Mouse (Mus musculus): ENCODE measurements around the gene Moap1. TPM values are rescaled to one million over a fixed set of nuclear protein-coding genes. Genes with fewer than 3 reads are reported as not detected.

Gene Moap1
- total RNA-seq, 2 experiments from 2014 or later: 4.7 to 4.8 TPM

- intact Hi-C loops (cut with DNase I; ENCODE audit: low total_unique reads): no loop called here
- no peak for DNase-seq
Observed at GRCm38 (mm10) chr12:102710851-102711375, 32.5 kb downstream of the Moap1 start.

- DNase-seq: no peak
- intact Hi-C loops (cut with DNase I; ENCODE audit: low total_unique reads): loop anchor here (5.0 kb wide), 1 partner anchor 128 kb away; no protein-coding TSS in a partner anchor
Observed at GRCm38 (mm10) chr12:102709896-102710295, 33.6 kb downstream of the Moap1 start.

DNA sequence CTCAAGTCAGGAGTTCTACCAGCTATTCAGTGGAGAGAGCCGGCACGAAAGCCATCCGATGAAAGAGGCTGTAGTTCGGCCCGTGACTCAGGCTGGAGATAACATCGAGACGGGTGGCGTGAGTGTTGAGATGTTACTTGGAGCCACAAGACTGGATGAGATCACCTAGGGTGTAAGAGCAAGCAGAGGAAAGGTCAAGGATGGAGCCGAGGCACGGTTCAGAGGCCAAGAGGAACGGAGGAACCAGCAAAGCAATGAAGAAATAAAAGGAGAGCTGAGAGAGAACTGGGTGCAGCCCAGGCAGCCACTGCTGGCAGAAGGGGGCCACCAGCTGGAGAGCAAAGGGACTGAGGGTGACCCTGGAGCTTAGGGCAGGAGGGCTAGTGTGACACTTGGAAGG lies 35.2 kb downstream of the Moap1 start:
- peak; percentile 36 for DNase-seq
- intact Hi-C loops (cut with DNase I; ENCODE audit: low total_unique reads): loop anchor here (5.0 kb wide), 1 partner anchor 126 kb away; no protein-coding TSS in a partner anchor

DNA sequence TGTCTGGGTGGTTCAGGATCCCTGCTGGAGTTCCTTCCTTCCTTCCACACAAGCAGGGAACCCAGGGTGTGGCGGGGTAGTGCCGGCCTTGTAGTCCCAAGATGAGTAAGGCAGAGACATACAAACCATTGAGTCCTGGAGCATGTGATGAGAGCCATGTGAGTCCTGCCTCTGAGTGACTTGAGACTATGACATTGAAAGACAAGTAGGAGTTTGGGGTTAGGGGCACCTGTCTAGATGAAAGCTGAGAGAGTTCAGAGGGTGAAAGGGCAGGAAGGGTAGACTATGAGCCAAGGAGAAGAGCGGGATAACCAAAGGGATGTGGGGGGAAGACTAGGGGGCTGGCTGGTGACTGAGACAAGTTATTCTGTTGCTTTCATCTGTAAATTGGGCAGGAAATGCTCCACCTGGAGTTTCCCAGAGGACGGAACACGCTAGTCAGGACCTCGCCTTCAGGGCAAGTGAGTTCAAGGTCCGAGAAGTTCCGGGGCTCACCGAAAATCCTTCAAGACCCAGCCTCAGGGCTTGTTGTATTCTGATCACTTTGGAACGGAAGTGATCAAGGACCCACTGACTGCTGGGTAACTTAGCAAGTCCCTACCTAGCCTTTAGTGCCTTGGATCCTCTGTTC lies 36.5 kb downstream of the Moap1 start:
- no peak for DNase-seq
- intact Hi-C loops (cut with DNase I; ENCODE audit: low total_unique reads): loop anchor here (5.0 kb wide), 1 partner anchor 125 kb away; no protein-coding TSS in a partner anchor

GRCm38 (mm10) chr12:102705906-102706640 lies 37.4 kb downstream of the Moap1 start:
- no peak for DNase-seq
- intact Hi-C loops (cut with DNase I; ENCODE audit: low total_unique reads): loop anchor here (5.0 kb wide), 1 partner anchor 124 kb away; no protein-coding TSS in a partner anchor

DNA sequence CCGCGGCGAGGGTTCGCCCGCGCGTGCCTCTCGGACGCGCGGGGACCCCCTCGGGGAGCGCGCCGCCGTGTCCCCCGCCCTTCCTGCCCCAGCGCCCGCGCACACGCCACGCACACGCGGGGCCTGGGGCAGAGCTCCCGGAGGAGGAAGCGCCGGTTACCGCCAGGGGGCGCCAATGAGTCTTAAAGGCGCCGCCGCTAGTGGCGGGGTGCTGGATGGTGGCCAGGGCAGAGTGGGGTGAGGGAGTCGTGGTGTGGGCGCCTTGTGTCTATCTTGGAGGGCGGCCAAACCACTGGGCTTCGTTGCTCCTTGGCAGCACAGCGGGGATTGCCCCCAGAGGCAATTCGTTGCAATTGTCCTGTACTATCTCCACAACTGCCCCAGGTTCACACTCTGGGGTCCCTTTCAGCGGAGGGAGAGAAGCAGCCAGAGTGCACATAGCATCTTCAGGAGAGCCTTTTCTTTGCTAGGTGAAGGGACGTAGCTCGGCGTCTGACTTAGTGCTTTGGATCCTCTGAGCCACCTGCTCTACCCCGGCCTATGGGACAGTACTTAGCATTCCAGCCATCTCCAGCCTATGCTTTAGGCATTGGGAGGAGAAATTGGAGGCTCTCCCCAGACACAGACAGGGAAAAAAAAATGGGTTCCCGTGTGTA lies 38.1 kb downstream of the Moap1 start:
- intact Hi-C loops (cut with DNase I; ENCODE audit: low total_unique reads): loop anchor here (5.0 kb wide), 1 partner anchor 123 kb away; no protein-coding TSS in a partner anchor

DNA sequence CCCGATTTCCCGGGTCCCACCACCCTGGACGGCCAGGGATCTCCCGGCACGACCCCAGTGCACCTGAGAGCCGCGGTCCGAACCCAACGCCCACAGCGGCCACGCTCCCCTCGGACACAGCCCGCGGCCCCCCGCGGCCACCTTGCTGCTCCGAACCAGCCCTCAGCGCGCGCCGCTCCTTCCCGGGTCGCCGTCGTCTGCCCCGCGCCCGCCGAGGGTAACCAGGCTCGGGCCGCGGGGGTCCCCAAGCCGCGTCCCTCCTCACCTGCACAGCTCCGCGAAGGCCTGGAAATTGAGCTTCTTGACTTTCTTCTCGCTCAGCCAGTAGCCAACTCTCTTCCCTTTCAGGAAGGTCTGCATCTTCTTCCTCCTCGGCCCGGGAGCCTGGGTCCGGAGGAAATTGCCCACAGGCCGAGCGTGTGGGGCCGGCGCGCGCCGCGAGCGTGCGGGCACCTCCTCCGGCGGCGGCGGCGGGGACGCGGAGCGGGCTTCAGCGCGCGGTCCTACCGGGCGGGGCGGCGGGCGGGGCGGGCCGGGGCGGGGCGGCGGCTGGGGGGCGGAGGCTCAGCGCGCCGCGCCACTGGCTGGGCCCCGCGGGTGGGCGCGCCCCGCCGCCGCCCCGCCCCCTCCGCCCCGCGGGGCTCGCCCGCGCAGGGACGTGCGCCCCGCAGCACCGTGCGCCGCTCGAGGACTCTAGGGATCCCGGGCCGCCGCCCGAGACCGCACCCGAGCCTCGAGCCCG lies 38.8 kb downstream of the Moap1 start, which contains the start of gene Itpk1:
TSS of gene Itpk1 (minus strand) at position 474 of the 742 bp plus-strand sequence.
- intact Hi-C loops (cut with DNase I; ENCODE audit: low total_unique reads): loop anchor here (5.0 kb wide), 1 partner anchor 122 kb away; no protein-coding TSS in a partner anchor
- DNase-seq: peak; percentile 65

More for the DNA sequence above, 38.1 kb downstream of the Moap1 start:
- DNase-seq: peak; percentile 90

GRCm38 (mm10) chr12:102703921-102704408 lies 39.5 kb downstream of the Moap1 start:
- intact Hi-C loops (cut with DNase I; ENCODE audit: low total_unique reads): no loop called here
- no peak for DNase-seq

DNA sequence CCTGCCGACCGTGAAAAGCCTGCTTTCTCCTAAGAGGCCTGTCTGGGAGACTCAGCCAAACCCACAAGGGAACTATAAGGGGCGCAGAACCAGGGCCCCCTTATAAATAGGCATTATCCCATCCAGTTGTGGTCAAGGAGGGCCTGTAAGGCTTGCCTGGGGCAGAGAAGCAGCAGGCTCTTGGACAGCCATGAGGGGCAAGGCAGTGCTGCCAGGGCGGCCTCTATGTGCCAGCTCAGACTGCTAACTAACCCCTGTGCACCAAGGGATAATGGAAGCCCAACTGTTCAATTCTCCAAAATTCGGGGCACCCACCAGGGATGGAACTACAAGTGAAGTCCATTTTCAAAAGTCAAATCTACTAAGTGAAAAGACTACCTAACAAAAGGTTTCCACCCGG lies 40.0 kb downstream of the Moap1 start:
- intact Hi-C loops (cut with DNase I; ENCODE audit: low total_unique reads): no loop called here

GRCm38 (mm10) chr12:102703111-102703412 lies 40.4 kb downstream of the Moap1 start:
- DNase-seq: no peak
- intact Hi-C loops (cut with DNase I; ENCODE audit: low total_unique reads): no loop called here

More for the DNA sequence above, 40.0 kb downstream of the Moap1 start:
- no peak for DNase-seq

DNA sequence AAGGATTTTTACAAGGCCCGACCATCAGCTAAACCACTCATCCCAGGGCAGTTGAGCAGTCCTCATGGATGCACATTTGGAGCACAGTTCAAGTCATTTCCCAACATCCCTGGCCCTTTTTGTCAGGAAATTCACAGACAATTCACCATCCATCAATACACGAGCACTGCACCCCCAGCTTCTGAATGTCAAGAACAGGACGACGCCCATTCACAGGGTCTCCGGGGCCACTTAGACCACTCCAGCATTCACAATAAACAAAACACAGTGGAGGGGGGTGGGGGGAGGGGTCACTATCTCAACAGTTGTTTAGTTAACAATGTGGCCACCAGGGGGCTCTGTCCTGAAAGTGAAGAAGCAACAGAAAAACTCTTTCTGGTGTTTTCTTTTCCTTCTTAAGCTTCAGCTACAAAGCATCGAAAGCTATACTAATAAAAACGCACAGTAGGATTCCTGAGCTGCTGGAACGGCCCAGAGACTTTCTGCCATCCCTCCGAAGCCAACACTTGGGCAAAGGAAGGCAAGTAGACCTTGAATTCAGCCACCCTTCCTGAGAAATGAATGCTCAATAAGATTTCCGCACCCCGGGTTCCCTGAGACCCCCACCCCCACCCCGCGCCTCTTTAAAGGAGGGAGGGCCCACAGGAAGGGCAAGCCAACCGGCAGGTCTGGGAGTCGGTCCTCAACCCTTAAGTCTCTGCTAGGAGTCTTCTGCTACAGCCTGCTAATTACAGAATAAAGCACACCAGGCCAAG lies 40.9 kb downstream of the Moap1 start:
- DNase-seq: peak; percentile 83
- intact Hi-C loops (cut with DNase I; ENCODE audit: low total_unique reads): no loop called here

DNA sequence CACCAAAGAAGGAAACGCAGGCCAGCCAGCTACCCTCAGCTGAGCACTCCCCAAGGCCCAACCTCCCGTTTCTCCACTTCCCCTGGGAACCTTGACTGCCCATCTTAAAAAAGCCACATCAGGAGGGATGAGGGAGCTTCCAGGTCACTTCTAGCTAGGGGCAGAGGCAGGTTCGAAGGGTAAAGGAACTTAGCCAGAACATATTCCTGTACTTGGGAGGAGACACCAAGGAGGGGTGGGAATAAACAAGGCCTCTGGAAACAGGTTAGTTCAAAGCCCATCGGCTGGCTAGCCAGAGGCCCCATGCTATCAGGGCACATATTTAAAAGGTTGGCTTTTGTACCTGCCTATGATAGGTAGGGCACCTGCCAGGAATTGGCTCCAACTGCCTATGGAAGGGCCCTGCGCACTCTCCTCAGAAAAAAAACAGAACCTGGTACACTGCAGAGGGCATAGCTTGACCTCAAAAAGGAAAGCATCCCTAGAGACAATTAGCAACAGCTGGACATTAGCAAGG lies 41.7 kb downstream of the Moap1 start:
- intact Hi-C loops (cut with DNase I; ENCODE audit: low total_unique reads): no loop called here
- DNase-seq: no peak

DNA sequence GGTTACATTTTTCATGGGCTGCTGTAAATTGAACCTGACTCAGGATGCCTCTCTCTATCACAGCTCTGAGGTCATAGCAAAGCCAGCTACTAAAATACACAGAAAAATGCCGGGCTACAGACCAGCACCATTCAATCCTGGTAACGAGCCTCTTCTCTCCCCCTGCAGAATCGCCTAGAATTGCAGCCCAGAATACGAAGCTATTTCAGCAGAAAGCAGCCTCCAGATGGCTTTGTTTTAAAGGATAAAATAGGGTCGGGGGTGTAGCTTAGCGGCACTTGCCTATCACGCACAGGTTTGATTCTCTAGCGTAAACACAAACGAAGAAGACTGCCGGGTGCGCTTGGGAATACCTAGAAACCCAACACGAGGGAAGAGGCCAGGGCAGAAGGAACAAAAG lies 43.0 kb downstream of the Moap1 start:
- intact Hi-C loops (cut with DNase I; ENCODE audit: low total_unique reads): no loop called here

GRCm38 (mm10) chr12:102699156-102699555 lies 44.3 kb downstream of the Moap1 start:
- intact Hi-C loops (cut with DNase I; ENCODE audit: low total_unique reads): no loop called here
- no peak for DNase-seq

More for the DNA sequence above, 43.0 kb downstream of the Moap1 start:
- DNase-seq: no peak

- intact Hi-C loops (cut with DNase I; ENCODE audit: low total_unique reads): no loop called here
- DNase-seq: no peak
Observed at GRCm38 (mm10) chr12:102698089-102698684, 45.3 kb downstream of the Moap1 start.

DNA sequence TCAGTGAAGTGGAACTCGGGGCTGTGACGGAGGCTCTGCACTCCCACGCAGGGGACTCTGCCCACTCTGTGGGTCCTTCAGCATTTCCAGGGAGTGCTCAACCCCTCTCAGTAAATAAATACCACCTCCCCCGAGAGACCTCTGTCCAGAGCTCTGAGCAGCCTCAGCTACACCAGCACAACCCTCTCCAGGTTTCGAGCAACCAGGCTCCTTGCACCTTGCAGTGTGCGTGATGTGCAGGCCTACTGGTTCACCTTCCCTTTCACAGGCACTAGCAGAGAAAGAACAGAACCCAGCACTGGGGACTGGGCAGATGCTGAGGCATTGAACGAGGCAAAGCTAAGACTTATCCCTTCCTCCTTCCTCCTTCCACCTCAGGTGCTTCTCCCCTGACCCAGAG lies 46.1 kb downstream of the Moap1 start:
- intact Hi-C loops (cut with DNase I; ENCODE audit: low total_unique reads): no loop called here
- no peak for DNase-seq

DNA sequence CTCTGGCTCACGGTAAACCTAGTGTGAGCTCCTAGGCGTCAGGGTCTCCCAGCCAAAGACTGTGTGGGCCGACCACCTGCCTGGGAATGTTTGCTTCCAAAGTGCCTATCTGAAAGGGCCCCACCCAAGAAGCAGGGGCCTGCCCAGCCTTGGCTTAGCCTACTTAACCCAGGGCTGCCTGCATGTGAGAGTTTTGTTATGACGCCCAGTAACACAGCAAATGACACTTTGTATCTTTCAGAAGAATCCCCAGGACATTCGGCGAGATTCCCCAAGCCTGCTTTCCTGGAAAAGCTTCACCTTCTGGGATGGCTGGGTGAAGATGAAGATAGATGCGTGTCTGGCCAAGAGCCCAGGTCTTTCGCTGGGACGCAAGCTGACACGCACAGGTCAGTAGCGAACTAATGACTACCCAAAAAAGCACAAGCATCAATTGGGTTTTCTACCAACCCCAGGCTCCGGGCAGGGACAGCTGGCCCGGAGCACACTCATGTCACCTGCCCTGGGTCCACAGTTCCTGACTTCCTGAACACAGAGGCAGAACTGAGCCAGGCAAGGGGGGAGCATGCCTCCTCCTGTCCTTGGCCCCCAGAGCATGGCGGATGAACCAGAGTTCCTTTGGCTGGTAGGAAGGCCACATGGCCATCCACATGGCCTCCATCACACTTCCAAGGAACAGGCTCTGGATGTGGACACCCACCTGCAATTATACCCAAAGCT lies 46.7 kb downstream of the Moap1 start:
- no peak for DNase-seq

More for the DNA sequence above, 46.7 kb downstream of the Moap1 start:
- intact Hi-C loops (cut with DNase I; ENCODE audit: low total_unique reads): no loop called here
